Mouse (Mus musculus): ENCODE results near the gene Ddx41. TPM values are rescaled to one million over a fixed set of nuclear protein-coding genes. Genes with fewer than 3 reads are reported as not detected.
A peak's percentile ranks its signal among the peaks of the same experiment; 100 is the strongest.

Gene Ddx41
- polyA plus RNA-seq (2015; fragmentation: Nextera tagmentation; extraction: Ambion mirVana) = 37.2 and 40.7 TPM in 2 replicates

GRCm38 (mm10) chr13:55536194-55537175 is at the start of gene Ddx41:
Ddx41 (minus strand) TSS chr13:55536658.

GRCm38 (mm10) chr13:55573432-55573831 is 37.0 kb upstream of the Ddx41 start, which contains the start of gene Tmed9:
Tmed9 (plus strand) TSS chr13:55573732.

GRCm38 (mm10) chr13:55571027-55571751 is 34.7 kb upstream of the Ddx41 start, which contains the start of gene Fam193b:
Fam193b (minus strand) TSS chr13:55571120.

GRCm38 (mm10) chr13:55529198-55529915 is 7.1 kb downstream of the Ddx41 start, which contains the start of gene Dok3:
Dok3 (minus strand) TSS chr13:55529296.

GRCm38 (mm10) chr13:55513111-55513748 is 23.2 kb downstream of the Ddx41 start, which contains the start of gene Pdlim7:
Pdlim7 (minus strand) TSS chr13:55513676.

GRCm38 (mm10) chr13:55487578-55488498 is 48.6 kb downstream of the Ddx41 start, which contains the start of gene Dbn1:
Dbn1 (minus strand) TSS chr13:55488111.

Small RNAs within 50 kb of the gene (microRNA-seq; reads per million reads assigned to microRNA genes)
- 3.2 reads per million, percentile 2 among the genes with 10 or more reads in this experiment for gene Mir6945

Other genes starting within 250 kb of the Ddx41 start
- gene Prelid1, start 216.2 kb downstream of the Ddx41 start, polyA plus RNA-seq (2015; fragmentation: Nextera tagmentation; extraction: Ambion mirVana) = 302 and 314 TPM in 2 replicates
- 98.3 and 99.3 TPM in 2 replicates for gene Rab24, start 214.7 kb downstream of the Ddx41 start, polyA plus RNA-seq (2015; fragmentation: Nextera tagmentation; extraction: Ambion mirVana)
- 4.4 and 5.2 TPM in 2 replicates for gene Mxd3, start 206.8 kb downstream of the Ddx41 start, polyA plus RNA-seq (2015; fragmentation: Nextera tagmentation; extraction: Ambion mirVana)
- 34.2 and 36.2 TPM in 2 replicates for gene Lman2, start 173.9 kb downstream of the Ddx41 start, polyA plus RNA-seq (2015; fragmentation: Nextera tagmentation; extraction: Ambion mirVana)
- 0.52 and 0.63 TPM in 2 replicates for gene Rgs14, start 166.9 kb downstream of the Ddx41 start, polyA plus RNA-seq (2015; fragmentation: Nextera tagmentation; extraction: Ambion mirVana)
- not detected in 2 replicates for gene Slc34a1, start 138.5 kb downstream of the Ddx41 start, polyA plus RNA-seq (2015; fragmentation: Nextera tagmentation; extraction: Ambion mirVana)
- 1.5 and 3.3 TPM in 2 replicates for gene Pfn3, start 121.4 kb downstream of the Ddx41 start, polyA plus RNA-seq (2015; fragmentation: Nextera tagmentation; extraction: Ambion mirVana)
- gene F12, start 109.9 kb downstream of the Ddx41 start, polyA plus RNA-seq (2015; fragmentation: Nextera tagmentation; extraction: Ambion mirVana) = 0.11 and 0.63 TPM in 2 replicates
- 33.0 and 37.2 TPM in 2 replicates for gene Grk6, start 91.6 kb downstream of the Ddx41 start, polyA plus RNA-seq (2015; fragmentation: Nextera tagmentation; extraction: Ambion mirVana)
- 5.5 and 6.3 TPM in 2 replicates for gene Prr7, start 72.4 kb downstream of the Ddx41 start, polyA plus RNA-seq (2015; fragmentation: Nextera tagmentation; extraction: Ambion mirVana)
- 261 and 300 TPM in 2 replicates for gene Dbn1, start 48.5 kb downstream of the Ddx41 start, polyA plus RNA-seq (2015; fragmentation: Nextera tagmentation; extraction: Ambion mirVana)
- gene Pdlim7, start 23.0 kb downstream of the Ddx41 start, polyA plus RNA-seq (2015; fragmentation: Nextera tagmentation; extraction: Ambion mirVana) = 141 and 174 TPM in 2 replicates
- gene Dok3, start 7.4 kb downstream of the Ddx41 start, polyA plus RNA-seq (2015; fragmentation: Nextera tagmentation; extraction: Ambion mirVana) = 2.1 and 2.5 TPM in 2 replicates
- gene Fam193b, start 34.5 kb upstream of the Ddx41 start, polyA plus RNA-seq (2015; fragmentation: Nextera tagmentation; extraction: Ambion mirVana) = 30.6 and 35.3 TPM in 2 replicates
- 100 TPM in 2 replicates for gene Tmed9, start 37.1 kb upstream of the Ddx41 start, polyA plus RNA-seq (2015; fragmentation: Nextera tagmentation; extraction: Ambion mirVana)
- 44.6 and 45.7 TPM in 2 replicates for gene B4galt7, start 63.2 kb upstream of the Ddx41 start, polyA plus RNA-seq (2015; fragmentation: Nextera tagmentation; extraction: Ambion mirVana)
- gene Caml, start 86.3 kb upstream of the Ddx41 start, polyA plus RNA-seq (2015; fragmentation: Nextera tagmentation; extraction: Ambion mirVana) = 108 and 111 TPM in 2 replicates
- 18.3 and 20.6 TPM in 2 replicates for gene Ddx46, start 98.4 kb upstream of the Ddx41 start, polyA plus RNA-seq (2015; fragmentation: Nextera tagmentation; extraction: Ambion mirVana)
- 66.1 and 66.5 TPM in 2 replicates for gene B230219D22Rik, start 156.5 kb upstream of the Ddx41 start, polyA plus RNA-seq (2015; fragmentation: Nextera tagmentation; extraction: Ambion mirVana)
- gene Txndc15, start 178.0 kb upstream of the Ddx41 start, polyA plus RNA-seq (2015; fragmentation: Nextera tagmentation; extraction: Ambion mirVana) = 131 and 132 TPM in 2 replicates
- 40.6 and 42.2 TPM in 2 replicates for gene Pcbd2, start 190.7 kb upstream of the Ddx41 start, polyA plus RNA-seq (2015; fragmentation: Nextera tagmentation; extraction: Ambion mirVana)
- 0.29 and 0.49 TPM in 2 replicates for gene Catsper3, start 247.9 kb upstream of the Ddx41 start, polyA plus RNA-seq (2015; fragmentation: Nextera tagmentation; extraction: Ambion mirVana)

All from neural tube, postnatal 0 days (tissue).